Mouse (Mus musculus) thymus, postnatal 14 days (tissue): Measurements from ENCODE around the gene Zbtb9.
"Not testable (repeated sequence)": the region's sequence is repeated elsewhere in the genome, so short reads cannot be mapped to it uniquely, and the experiment has no call there.

Experiments
- DNase-seq: peaks from one replicate; pipeline ENCODE4 v3.0.0; 2021

The Zbtb9 gene

GRCm38 (mm10) chr17:26972703-26973574, at the start of gene Zbtb9:
Gene Zbtb9, plus strand, starts transcription at chr17:26973167.
- peak; percentile 98 for DNase-seq

DNA sequence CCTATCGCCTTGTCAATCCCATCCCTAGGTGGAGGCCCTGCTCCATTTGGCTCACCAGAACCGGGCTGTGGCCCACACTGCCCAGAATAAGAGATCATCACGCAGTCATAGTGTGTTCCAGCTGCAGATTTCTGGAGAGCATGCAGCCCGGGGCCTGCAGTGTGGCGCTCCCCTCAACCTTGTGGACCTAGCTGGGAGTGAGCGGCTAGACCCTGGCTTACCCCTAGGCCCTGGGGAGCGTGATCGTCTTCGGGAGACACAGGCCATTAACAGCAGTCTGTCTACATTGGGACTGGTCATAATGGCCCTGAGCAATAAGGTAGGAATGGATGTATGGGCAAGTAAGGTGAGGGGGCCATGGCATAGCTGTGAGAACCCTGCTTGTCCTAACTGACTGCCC, 47.6 kb upstream of the Zbtb9 start:
- DNase-seq = not testable (repeated sequence)

- DNase-seq = peak; percentile 44
Measured at GRCm38 (mm10) chr17:26931795-26932194, 41.2 kb upstream of the Zbtb9 start.

GRCm38 (mm10) chr17:26932839-26933398, 40.0 kb upstream of the Zbtb9 start, which contains the start of gene Phf1:
Gene Phf1, plus strand, starts transcription at chr17:26933052.
- peak; percentile 99 for DNase-seq

- no peak for DNase-seq
Measured at GRCm38 (mm10) chr17:26933419-26933818, 39.5 kb upstream of the Zbtb9 start.

DNA sequence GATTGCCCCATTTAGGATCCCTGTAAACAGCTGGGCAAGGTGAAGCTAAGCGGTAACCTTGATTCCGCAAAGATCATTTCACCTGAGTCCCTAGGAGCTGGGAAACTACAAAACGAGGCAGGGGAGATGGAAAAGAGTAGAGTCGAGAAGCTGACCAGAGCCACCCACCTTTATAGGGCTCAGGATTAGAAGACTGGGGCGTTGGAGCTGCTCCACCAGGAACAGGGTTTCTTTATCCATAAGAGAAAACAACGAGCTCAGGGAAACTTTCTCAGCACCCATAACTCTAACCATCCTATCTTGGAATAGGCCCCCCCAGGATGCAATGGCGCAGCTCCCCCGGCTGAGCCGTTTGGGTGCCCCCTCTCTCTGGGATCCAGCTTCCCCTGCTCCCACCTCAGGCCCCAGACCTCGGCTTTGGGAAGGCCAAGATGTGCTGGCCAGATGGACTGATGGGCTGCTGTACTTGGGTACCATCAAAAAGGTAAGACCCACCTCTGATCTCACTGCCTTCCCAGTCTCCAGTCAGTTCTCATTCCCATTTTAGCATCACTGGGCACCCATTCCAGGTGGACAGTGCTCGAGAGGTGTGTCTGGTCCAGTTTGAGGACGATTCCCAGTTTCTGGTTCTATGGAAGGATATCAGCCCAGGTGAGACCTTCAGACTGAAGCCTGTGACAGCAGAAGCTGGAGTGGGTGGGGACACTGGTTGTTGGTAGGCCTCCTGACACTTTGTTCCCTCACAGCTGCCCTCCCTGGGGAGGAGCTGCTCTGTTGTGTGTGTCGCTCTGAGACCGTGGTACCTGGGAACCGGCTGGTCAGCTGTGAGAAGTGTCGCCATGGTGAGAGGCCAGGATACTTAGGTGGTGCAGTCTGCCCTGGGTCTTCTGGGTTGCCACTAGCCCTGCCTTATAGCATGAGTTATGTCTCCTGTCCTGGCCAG, 38.8 kb upstream of the Zbtb9 start:
- DNase-seq = no peak

- DNase-seq = no peak
Measured at GRCm38 (mm10) chr17:26935027-26935426, 37.9 kb upstream of the Zbtb9 start.

GRCm38 (mm10) chr17:26936453-26936852, 36.5 kb upstream of the Zbtb9 start:
- DNase-seq = no peak

DNA sequence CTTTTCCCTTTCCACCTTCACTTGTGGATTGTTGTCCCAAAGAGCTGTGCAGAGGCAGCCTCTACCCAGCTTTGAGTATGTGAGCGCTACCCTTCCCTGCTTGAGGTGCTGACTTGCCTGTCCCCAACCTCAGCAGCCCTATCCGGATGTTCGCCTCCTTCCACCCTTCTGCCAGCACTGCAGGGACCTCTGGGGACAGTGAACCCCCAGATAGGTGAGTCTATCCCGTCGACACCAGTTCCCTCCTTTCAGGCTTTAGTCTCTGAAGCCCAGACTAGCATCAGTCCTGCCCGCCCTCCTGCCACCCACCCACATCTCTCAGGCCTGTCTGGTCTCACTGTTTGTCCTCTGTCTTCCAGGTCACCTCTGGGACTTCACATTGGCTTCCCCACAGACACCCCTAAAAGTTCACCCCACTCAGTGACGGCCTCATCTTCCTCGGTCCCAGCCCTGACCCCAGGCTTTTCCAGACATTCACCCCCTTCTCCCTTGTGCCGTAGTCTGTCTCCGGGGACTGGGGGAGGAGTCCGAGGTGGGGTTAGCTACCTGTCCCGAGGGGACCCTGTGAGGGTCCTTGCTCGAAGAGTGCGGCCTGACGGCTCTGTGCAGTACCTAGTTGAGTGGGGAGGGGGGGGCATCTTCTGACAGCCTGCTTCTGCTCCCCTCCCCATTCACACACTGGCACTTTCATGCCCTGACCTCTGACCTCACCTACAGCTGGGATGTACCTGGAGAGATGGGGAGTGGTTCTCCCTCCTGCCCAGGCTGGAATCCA, 35.9 kb upstream of the Zbtb9 start:
- no peak for DNase-seq

GRCm38 (mm10) chr17:26937883-26938695, 34.9 kb upstream of the Zbtb9 start:
- no peak for DNase-seq

- no peak for DNase-seq
Measured at GRCm38 (mm10) chr17:26938731-26939130, 34.2 kb upstream of the Zbtb9 start.

- peak; percentile 99 for DNase-seq
Measured at GRCm38 (mm10) chr17:26939178-26939972, 33.6 kb upstream of the Zbtb9 start, which contains the start of gene Cuta. Gene Cuta, minus strand, starts transcription at chr17:26939569.

GRCm38 (mm10) chr17:26939973-26940300, 33.0 kb upstream of the Zbtb9 start:
- DNase-seq = no peak

GRCm38 (mm10) chr17:26941031-26941789, 31.8 kb upstream of the Zbtb9 start, which contains the start of gene Syngap1:
Gene Syngap1, plus strand, starts transcription at chr17:26941253.
- DNase-seq = peak; percentile 54

DNA sequence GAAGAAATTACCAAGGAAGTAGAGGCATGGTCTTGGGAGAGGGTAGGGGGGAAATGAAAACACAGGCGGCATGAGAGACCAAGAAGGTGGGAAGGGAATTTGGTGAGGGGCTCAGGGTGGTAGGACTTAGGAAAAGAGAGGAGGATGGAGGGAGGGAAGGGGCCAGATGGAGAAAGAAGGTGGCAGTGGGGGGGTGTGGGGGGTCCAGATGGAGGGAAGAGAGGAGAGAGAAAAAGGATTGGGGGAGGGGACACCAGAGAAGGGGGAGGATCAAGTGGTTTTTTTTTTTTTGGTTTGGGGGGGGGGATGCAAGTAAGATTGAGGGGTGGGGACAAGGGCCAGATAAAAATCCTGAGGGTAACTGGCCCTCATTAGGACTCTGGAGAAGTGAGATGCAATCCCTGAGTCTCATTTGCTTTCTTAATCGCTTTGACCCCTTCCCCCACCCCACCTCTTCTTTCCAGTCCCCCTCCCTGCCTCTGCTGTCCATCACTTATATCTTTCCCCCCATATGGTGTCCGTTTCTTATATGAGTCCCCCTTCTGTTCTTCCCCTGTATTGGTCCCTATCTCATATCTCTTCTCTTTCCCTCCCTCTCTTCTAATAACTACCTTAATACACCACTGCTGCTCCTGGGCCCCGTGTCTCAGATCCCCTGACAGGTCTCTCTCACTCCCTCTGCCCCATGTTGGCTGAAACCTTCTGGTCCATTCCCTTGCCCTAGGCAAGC, 31.0 kb upstream of the Zbtb9 start:
- DNase-seq = no peak

DNA sequence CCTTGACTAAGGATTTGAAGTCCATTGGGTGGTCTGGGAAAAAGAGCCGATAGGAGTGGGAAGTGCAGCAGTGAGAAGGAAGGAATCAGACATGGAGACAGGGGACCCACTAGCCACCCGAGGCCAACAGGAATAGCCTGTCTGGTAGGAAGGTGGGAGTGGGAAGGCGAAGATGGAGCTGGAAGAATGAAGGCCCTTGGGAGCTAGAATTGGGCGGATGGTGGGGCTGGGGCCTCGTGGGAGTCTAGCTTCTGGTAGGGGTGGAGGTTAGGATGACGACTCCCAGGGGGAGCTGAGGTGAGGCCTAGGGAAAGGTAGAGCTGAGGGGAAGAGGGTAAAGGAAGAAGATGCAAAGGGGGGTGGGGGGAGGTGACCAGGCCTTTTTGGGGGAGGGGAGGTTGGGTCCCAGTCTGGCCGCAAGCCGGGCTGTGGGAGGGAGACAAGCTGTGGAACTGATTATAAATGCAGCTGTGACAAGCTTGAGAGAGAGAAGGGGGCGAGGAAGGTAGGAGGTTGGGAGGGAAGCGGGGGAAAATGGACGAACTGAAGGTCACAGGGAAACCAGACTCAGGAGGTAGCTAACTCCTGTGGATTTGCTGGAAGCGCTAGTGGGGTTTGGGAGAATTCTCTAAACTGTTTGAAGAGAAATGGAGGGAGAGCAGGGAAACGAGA, 27.0 kb upstream of the Zbtb9 start:
- DNase-seq = no peak

GRCm38 (mm10) chr17:26946567-26946966, 26.4 kb upstream of the Zbtb9 start:
- peak; percentile 48 for DNase-seq
